Mouse (Mus musculus) C2C12 (cell line): ENCODE results near the gene Fignl1.

Experiments used
- CTCF ChIP-seq: IDR thresholded peaks from one replicate; pipeline ENCODE4 v1.5.1; 2011; ENCODE audit not compliant: control insufficient read depth, insufficient read depth, insufficient read length
- MAX ChIP-seq: IDR thresholded peaks from one replicate; pipeline ENCODE4 v1.6.1; 2011; ENCODE audit warnings: mild to moderate bottlenecking, control low read depth
- MYOG ChIP-seq: IDR thresholded peaks from one replicate; pipeline ENCODE4 v1.6.1; 2011; ENCODE audit not compliant: control insufficient read depth, insufficient read length; ENCODE audit errors: extremely low read depth
- USF1 ChIP-seq: IDR thresholded peaks from one replicate; pipeline ENCODE4 v1.6.1; 2011; ENCODE audit warnings: low read depth, mild to moderate bottlenecking, control low read depth, moderate library complexity

GRCm38 (mm10) chr11:11815737-11816136 is 7.0 kb upstream of the Fignl1 start:
- TF ChIP-seq CTCF (no peak), MYOG (no peak), MAX (no peak), USF1 (no peak)
